Mouse (Mus musculus) embryonic facial prominence, embryonic 12.5 days (tissue): ENCODE data around the gene Gm4871. TPM values are rescaled to one million over a fixed set of nuclear protein-coding genes. Genes with fewer than 3 reads are reported as not detected.
"Not testable (repeated sequence)": the region's sequence is repeated elsewhere in the genome, so short reads cannot be mapped to it uniquely, and the experiment has no call there.

ENCODE experiments used
- ATAC-seq: fragments of 200-750 bp; cut with Nextera tagmentation; 2 replicates; pipeline ENCODE4 v1.8.0; 2017; ENCODE audit not compliant: insufficient number of reproducible peaks, insufficient read depth, low FRiP score, low TSS enrichment
- H3K27ac ChIP-seq: fragments of 300-500 bp; sonication (generic); 2 replicates; pipeline ENCODE4 v1.5.1; 2016; ENCODE audit warnings: mild to moderate bottlenecking
- H3K27me3 ChIP-seq: fragments of 300-500 bp; sonication (generic); 2 replicates; pipeline ENCODE4 v1.6.1; 2016; ENCODE audit warnings: mild to moderate bottlenecking, moderate library complexity
- H3K36me3 ChIP-seq: fragments of 300-500 bp; sonication (generic); 2 replicates; pipeline ENCODE4 v1.6.1; 2016; ENCODE audit warnings: mild to moderate bottlenecking
- H3K4me1 ChIP-seq: fragments of 300-500 bp; sonication (generic); 2 replicates; pipeline ENCODE4 v1.6.1; 2016
- H3K4me2 ChIP-seq: fragments of 300-500 bp; sonication (generic); replicated peaks from 2 replicates; pipeline ENCODE4 v1.6.1; 2016; ENCODE audit warnings: mild to moderate bottlenecking, moderate library complexity
- H3K4me3 ChIP-seq: fragments of 300-500 bp; sonication (generic); 2 replicates; pipeline ENCODE4 v1.5.1; 2016; ENCODE audit warnings: mild to moderate bottlenecking
- H3K9ac ChIP-seq: fragments of 300-500 bp; sonication (generic); 2 replicates; pipeline ENCODE4 v1.6.1; 2016; ENCODE audit warnings: mild to moderate bottlenecking, moderate library complexity
- H3K9me3 ChIP-seq: fragments of 300-500 bp; sonication (generic); 2 replicates; pipeline ENCODE4 v1.6.1; 2016; ENCODE audit warnings: mild to moderate bottlenecking, moderate library complexity
- WGBS: fragments of 180-500 bp; shearing (Covaris S2); methylation state at CpG from one replicate; pipeline ENCODE4 v1.1.7; 2016; 5-methylcytosine and 5-hydroxymethylcytosine counted together
- polyA plus RNA-seq: library from polyadenylated mRNA; unstranded; fragments of >200 nt; fragmentation: Nextera tagmentation; extraction: Ambion mirVana; gene quantifications from 2 replicates; pipeline ENCODE4 v1.2.1, GENCODE M21; 2016

The Gm4871 gene
- not detected in 2 replicates for polyA plus RNA-seq

- H3K9me3 ChIP-seq, H3K36me3 ChIP-seq, H3K4me2 ChIP-seq, H3K4me1 ChIP-seq, H3K27me3 ChIP-seq, H3K9ac ChIP-seq, H3K4me3 ChIP-seq, H3K27ac ChIP-seq, ATAC-seq: not testable (repeated sequence)
- WGBS: 69% methylated on average over 5 of the region's 5 CpGs
These were observed at the start of gene Gm4871 for GRCm38 (mm10) chr5:145032391-145032790. Gm4871 (minus strand) TSS chr5:145032754.

GRCm38 (mm10) chr5:145081866-145082613, 49.5 kb upstream of the Gm4871 start:
- no peak for ATAC-seq
- H3K4me1 ChIP-seq: peaks cover 9% of the 10 kb centered on the region
- H3K4me2 ChIP-seq: no peak overlapping the region
- no peaks in the 10 kb centered on the region for H3K36me3 ChIP-seq
- no peaks in the 10 kb centered on the region for H3K27me3 ChIP-seq
- 87% methylated on average over 10 of the region's 10 CpGs for WGBS
- no peak overlapping the region for H3K4me3 ChIP-seq
- no peaks in the 10 kb centered on the region; the same call in 1 of the 2 replicates for H3K9me3 ChIP-seq
- no peak overlapping the region for H3K27ac ChIP-seq
- no peak overlapping the region for H3K9ac ChIP-seq

GRCm38 (mm10) chr5:145075081-145075480, 42.5 kb upstream of the Gm4871 start:
- ATAC-seq: no peak

GRCm38 (mm10) chr5:145071342-145071741, 38.8 kb upstream of the Gm4871 start:
- Histone ChIP-seq H3K9me3 (no peaks in the 10 kb centered on the region), H3K36me3 (no peaks in the 10 kb centered on the region), H3K27ac (no peak overlapping the region), H3K27me3 (no peaks in the 10 kb centered on the region), H3K9ac (no peak overlapping the region), H3K4me2 (no peak overlapping the region), H3K4me1 (no peaks in the 10 kb centered on the region), H3K4me3 (no peak overlapping the region)
- 55% methylated on average over 6 of the region's 6 CpGs for WGBS
- no peak for ATAC-seq

More at GRCm38 (mm10) chr5:145075081-145075480, 42.5 kb upstream of the Gm4871 start:
- 69% methylated on average over 3 of the region's 3 CpGs for WGBS
- Histone ChIP-seq H3K27ac (no peak overlapping the region), H3K9me3 (no peaks in the 10 kb centered on the region), H3K4me3 (no peak overlapping the region), H3K9ac (no peak overlapping the region), H3K36me3 (no peaks in the 10 kb centered on the region), H3K4me1 (no peaks in the 10 kb centered on the region), H3K27me3 (no peaks in the 10 kb centered on the region), H3K4me2 (no peak overlapping the region)

GRCm38 (mm10) chr5:145069707-145070106, 37.2 kb upstream of the Gm4871 start:
- Histone ChIP-seq H3K4me3 (no peak overlapping the region), H3K9me3 (no peaks in the 10 kb centered on the region), H3K4me1 (no peaks in the 10 kb centered on the region), H3K27ac (no peak overlapping the region), H3K4me2 (no peak overlapping the region), H3K9ac (no peak overlapping the region), H3K36me3 (no peaks in the 10 kb centered on the region), H3K27me3 (no peaks in the 10 kb centered on the region)
- 3% methylated on average over 5 of the region's 5 CpGs for WGBS
- 0 out of 2 replicates have a peak, but pooled peaks have one; percentile 47 for ATAC-seq

GRCm38 (mm10) chr5:145068863-145069262, 36.3 kb upstream of the Gm4871 start:
- Histone ChIP-seq H3K27ac (no peak overlapping the region), H3K9me3 (no peaks in the 10 kb centered on the region), H3K4me2 (no peak overlapping the region), H3K4me3 (no peak overlapping the region), H3K36me3 (no peaks in the 10 kb centered on the region), H3K27me3 (no peaks in the 10 kb centered on the region), H3K4me1 (no peaks in the 10 kb centered on the region), H3K9ac (no peak overlapping the region)
- no peak for ATAC-seq
- 53% methylated on average over 3 of the region's 3 CpGs for WGBS

GRCm38 (mm10) chr5:145064765-145065340, 32.3 kb upstream of the Gm4871 start:
- no peak overlapping the region for H3K4me2 ChIP-seq
- ATAC-seq: no peak
- H3K4me1 ChIP-seq: no peaks in the 10 kb centered on the region
- H3K36me3 ChIP-seq: no peaks in the 10 kb centered on the region
- no peak overlapping the region for H3K27ac ChIP-seq
- no peak overlapping the region for H3K4me3 ChIP-seq
- H3K9ac ChIP-seq: no peak overlapping the region
- 92% methylated on average over 1 of the region's 1 CpGs for WGBS
- no peaks in the 10 kb centered on the region for H3K27me3 ChIP-seq
- H3K9me3 ChIP-seq: no peaks in the 10 kb centered on the region

- Histone ChIP-seq H3K9ac (no peak overlapping the region), H3K4me1 (no peaks in the 10 kb centered on the region), H3K27me3 (no peaks in the 10 kb centered on the region), H3K36me3 (no peaks in the 10 kb centered on the region), H3K27ac (no peak overlapping the region), H3K4me2 (no peak overlapping the region), H3K9me3 (no peaks in the 10 kb centered on the region), H3K4me3 (no peak overlapping the region)
- WGBS: 62% methylated on average over 2 of the region's 2 CpGs
- no peak for ATAC-seq
These were observed 27.0 kb upstream of the Gm4871 start for GRCm38 (mm10) chr5:145059524-145059923.

GRCm38 (mm10) chr5:145058722-145059121, 26.2 kb upstream of the Gm4871 start:
- no peak overlapping the region for H3K4me3 ChIP-seq
- WGBS: 89% methylated on average over 7 of the region's 7 CpGs
- no peaks in the 10 kb centered on the region for H3K9me3 ChIP-seq
- H3K27me3 ChIP-seq: no peaks in the 10 kb centered on the region
- no peaks in the 10 kb centered on the region for H3K36me3 ChIP-seq
- H3K4me1 ChIP-seq: no peaks in the 10 kb centered on the region
- no peak for ATAC-seq
- H3K27ac ChIP-seq: no peak overlapping the region
- H3K4me2 ChIP-seq: no peak overlapping the region
- H3K9ac ChIP-seq: no peak overlapping the region

- Histone ChIP-seq H3K4me2 (no peak overlapping the region), H3K27me3 (0 out of 2 replicates have a peak, but pooled peaks cover 2% of the 10 kb centered on the region), H3K4me1 (no peaks in the 10 kb centered on the region), H3K36me3 (no peaks in the 10 kb centered on the region), H3K9me3 (no peaks in the 10 kb centered on the region), H3K27ac (no peak overlapping the region), H3K4me3 (no peak overlapping the region), H3K9ac (no peak overlapping the region)
- no peak for ATAC-seq
- WGBS: 77% methylated on average over 8 of the region's 8 CpGs
These were observed 25.4 kb upstream of the Gm4871 start for GRCm38 (mm10) chr5:145057907-145058306.

GRCm38 (mm10) chr5:145054187-145054586, 21.6 kb upstream of the Gm4871 start:
- not testable (repeated sequence) for H3K27ac ChIP-seq, ATAC-seq, H3K9ac ChIP-seq, H3K4me1 ChIP-seq, H3K4me2 ChIP-seq, H3K36me3 ChIP-seq, H3K4me3 ChIP-seq, H3K9me3 ChIP-seq, H3K27me3 ChIP-seq
- whole genome bisulfite sequencing: 83% methylated on average over 3 of the region's 3 CpGs

GRCm38 (mm10) chr5:145042690-145043089, 10.1 kb upstream of the Gm4871 start, which contains the start of gene 1700018F24Rik:
1700018F24Rik (plus strand) TSS chr5:145042990.
- H3K4me2 ChIP-seq, H3K27ac ChIP-seq, H3K4me3 ChIP-seq, H3K4me1 ChIP-seq, H3K9me3 ChIP-seq, H3K36me3 ChIP-seq, H3K9ac ChIP-seq, H3K27me3 ChIP-seq, ATAC-seq: not testable (repeated sequence)
- 58% methylated on average over 3 of the region's 3 CpGs for WGBS
